Mouse (Mus musculus): Measurements from ENCODE around the gene Cbr1. TPM values are rescaled to one million over a fixed set of nuclear protein-coding genes. Genes with fewer than 3 reads are reported as not detected.
A peak's percentile ranks its signal among the peaks of the same experiment; 100 is the strongest.
"Not testable (repeated sequence)": the region's sequence is repeated elsewhere in the genome, so short reads cannot be mapped to it uniquely, and the experiment has no call there.

Gene Cbr1
- polyA plus RNA-seq, 1 experiment from 2014 or later: 55.1 TPM

GRCm38 (mm10) chr16:93599461-93599860, 6.2 kb upstream of the Cbr1 start:
- H3K36me3 ChIP-seq: peaks cover 5% of the 10 kb centered on the region; the same call in 1 of the 2 replicates
- H3K4me3 ChIP-seq: no peak overlapping the region
- H3K4me2 ChIP-seq: no peak overlapping the region
- H3K9me3 ChIP-seq (replicated peaks): no peaks in the 10 kb centered on the region
- peaks cover 5% of the 10 kb centered on the region for H3K4me1 ChIP-seq (replicated peaks)
- ATAC-seq (replicated peaks; ENCODE audit: insufficient number of reproducible peaks, insufficient read depth, low FRiP score, low read depth): no peak
- no peak overlapping the region for H3K27ac ChIP-seq
- H3K27me3 ChIP-seq: no peaks in the 10 kb centered on the region
- 86% methylated on average over 6 of the region's 6 CpGs for WGBS
- H3K9ac ChIP-seq: no peak overlapping the region

- Histone ChIP-seq H3K4me3 (peak within 1 kb of the TSS; percentile 63), H3K9me3 (replicated peaks) (no peaks in the 10 kb centered on the region), H3K27ac (peak within 1 kb of the TSS; percentile 89), H3K4me1 (replicated peaks) (peaks cover 17% of the 10 kb centered on the region), H3K36me3 (no peaks in the 10 kb centered on the region), H3K4me2 (peak within 1 kb of the TSS; percentile 92), H3K9ac (peak within 1 kb of the TSS; percentile 56), H3K27me3 (no peaks in the 10 kb centered on the region)
- 2% methylated on average over 55 of the region's 55 CpGs for WGBS
- ATAC-seq (replicated peaks; ENCODE audit: insufficient number of reproducible peaks, insufficient read depth, low FRiP score, low read depth): peak; percentile 89
Observed at GRCm38 (mm10) chr16:93603439-93604212, 2.0 kb upstream of the Cbr1 start, which contains the start of gene Setd4. Gene Setd4 (minus strand): TSS chr16:93604063.

GRCm38 (mm10) chr16:93604481-93604969, 1.1 kb upstream of the Cbr1 start:
- Histone ChIP-seq H3K4me2 (peak overlapping the region; percentile 92), H3K27ac (peak overlapping the region; percentile 89), H3K4me1 (replicated peaks) (peaks cover 17% of the 10 kb centered on the region), H3K27me3 (no peaks in the 10 kb centered on the region), H3K9ac (peak overlapping the region; percentile 56), H3K36me3 (no peaks in the 10 kb centered on the region), H3K4me3 (peak overlapping the region; percentile 63), H3K9me3 (replicated peaks) (no peaks in the 10 kb centered on the region)
- 4% methylated on average over 16 of the region's 16 CpGs for WGBS
- no peak for ATAC-seq (replicated peaks; ENCODE audit: insufficient number of reproducible peaks, insufficient read depth, low FRiP score, low read depth)

- Histone ChIP-seq H3K27me3 (no peaks in the 10 kb centered on the region), H3K36me3 (peaks cover 2% of the 10 kb centered on the region; the same call in 1 of the 2 replicates), H3K4me1 (replicated peaks) (peaks cover 17% of the 10 kb centered on the region), H3K4me3 (no peak overlapping the region), H3K9me3 (replicated peaks) (no peaks in the 10 kb centered on the region), H3K4me2 (no peak overlapping the region), H3K27ac (no peak overlapping the region), H3K9ac (no peak overlapping the region)
- 88% methylated on average over 7 of the region's 7 CpGs for WGBS
- ATAC-seq (replicated peaks; ENCODE audit: insufficient number of reproducible peaks, insufficient read depth, low FRiP score, low read depth): no peak
Observed at GRCm38 (mm10) chr16:93606146-93606545, 493 bp downstream of the Cbr1 start.

GRCm38 (mm10) chr16:93607669-93608101, 2.0 kb downstream of the Cbr1 start:
- Histone ChIP-seq H3K9ac (peak overlapping the region; percentile 82), H3K27ac (peak overlapping the region; percentile 76), H3K4me2 (peak overlapping the region; percentile 96), H3K27me3 (no peaks in the 10 kb centered on the region), H3K9me3 (replicated peaks) (no peaks in the 10 kb centered on the region), H3K4me1 (replicated peaks) (peaks cover 17% of the 10 kb centered on the region), H3K36me3 (peaks cover 7% of the 10 kb centered on the region; the same call in 1 of the 2 replicates), H3K4me3 (peak overlapping the region; percentile 74)
- peak; percentile 54; the same call in 1 of the 2 replicates for ATAC-seq (replicated peaks; ENCODE audit: insufficient number of reproducible peaks, insufficient read depth, low FRiP score, low read depth)
- WGBS: 0% methylated on average over 32 of the region's 32 CpGs

- Histone ChIP-seq H3K9me3 (replicated peaks) (no peaks in the 10 kb centered on the region), H3K9ac (no peak overlapping the region), H3K27me3 (no peaks in the 10 kb centered on the region), H3K36me3 (peaks cover 7% of the 10 kb centered on the region; the same call in 1 of the 2 replicates), H3K4me3 (peak overlapping the region; percentile 74), H3K27ac (no peak overlapping the region), H3K4me2 (peak overlapping the region; percentile 96), H3K4me1 (replicated peaks) (peaks cover 17% of the 10 kb centered on the region)
- WGBS: 70% methylated on average over 8 of the region's 8 CpGs
- no peak for ATAC-seq (replicated peaks; ENCODE audit: insufficient number of reproducible peaks, insufficient read depth, low FRiP score, low read depth)
Observed at GRCm38 (mm10) chr16:93608731-93609130, 3.1 kb downstream of the Cbr1 start.

- 94% methylated on average over 4 of the region's 4 CpGs for WGBS
- H3K36me3 ChIP-seq: peaks cover 7% of the 10 kb centered on the region; the same call in 1 of the 2 replicates
- H3K27me3 ChIP-seq: no peaks in the 10 kb centered on the region
- no peak overlapping the region for H3K4me2 ChIP-seq
- no peak overlapping the region for H3K4me3 ChIP-seq
- no peak overlapping the region for H3K9ac ChIP-seq
- no peak overlapping the region for H3K27ac ChIP-seq
- H3K4me1 ChIP-seq (replicated peaks): peaks cover 9% of the 10 kb centered on the region
- no peaks in the 10 kb centered on the region for H3K9me3 ChIP-seq (replicated peaks)
- no peak for ATAC-seq (replicated peaks; ENCODE audit: insufficient number of reproducible peaks, insufficient read depth, low FRiP score, low read depth)
Observed at GRCm38 (mm10) chr16:93609796-93610195, 4.1 kb downstream of the Cbr1 start.

GRCm38 (mm10) chr16:93610961-93611360, 5.3 kb downstream of the Cbr1 start:
- WGBS: 86% methylated on average over 4 of the region's 4 CpGs
- no peak for ATAC-seq (replicated peaks; ENCODE audit: insufficient number of reproducible peaks, insufficient read depth, low FRiP score, low read depth)
- Histone ChIP-seq H3K9ac (no peak overlapping the region), H3K36me3 (peaks cover 7% of the 10 kb centered on the region; the same call in 1 of the 2 replicates), H3K27ac (no peak overlapping the region), H3K9me3 (replicated peaks) (no peaks in the 10 kb centered on the region), H3K4me3 (no peak overlapping the region), H3K4me1 (replicated peaks) (peaks cover 7% of the 10 kb centered on the region), H3K27me3 (no peaks in the 10 kb centered on the region), H3K4me2 (no peak overlapping the region)

- Histone ChIP-seq H3K27ac (no peak overlapping the region), H3K9me3 (replicated peaks) (no peaks in the 10 kb centered on the region), H3K4me2 (no peak overlapping the region), H3K4me1 (replicated peaks) (no peaks in the 10 kb centered on the region), H3K4me3 (no peak overlapping the region), H3K9ac (no peak overlapping the region), H3K36me3 (peaks cover 7% of the 10 kb centered on the region; the same call in 1 of the 2 replicates), H3K27me3 (no peaks in the 10 kb centered on the region)
- WGBS: 36% methylated on average over 5 of the region's 5 CpGs
- no peak for ATAC-seq (replicated peaks; ENCODE audit: insufficient number of reproducible peaks, insufficient read depth, low FRiP score, low read depth)
Observed at GRCm38 (mm10) chr16:93615118-93615870, 9.6 kb downstream of the Cbr1 start.

- H3K4me1 ChIP-seq (replicated peaks); H3K9me3 ChIP-seq (replicated peaks); H3K4me3 ChIP-seq; H3K27ac ChIP-seq; H3K9ac ChIP-seq; ATAC-seq (replicated peaks; ENCODE audit: insufficient number of reproducible peaks, insufficient read depth, low FRiP score, low read depth); H3K36me3 ChIP-seq; H3K4me2 ChIP-seq: not testable (repeated sequence)
- peaks cover 10% of the 10 kb centered on the region; the same call in 1 of the 2 replicates for H3K27me3 ChIP-seq
- WGBS: 76% methylated on average over 4 of the region's 4 CpGs
Observed at GRCm38 (mm10) chr16:93623759-93624158, 18.1 kb downstream of the Cbr1 start.

- Histone ChIP-seq H3K9ac (no peak overlapping the region), H3K27me3 (peaks cover 10% of the 10 kb centered on the region; the same call in 1 of the 2 replicates), H3K4me3 (no peak overlapping the region), H3K4me1 (replicated peaks) (no peaks in the 10 kb centered on the region), H3K36me3 (no peaks in the 10 kb centered on the region), H3K27ac (no peak overlapping the region), H3K9me3 (replicated peaks) (no peaks in the 10 kb centered on the region), H3K4me2 (no peak overlapping the region)
- ATAC-seq (replicated peaks; ENCODE audit: insufficient number of reproducible peaks, insufficient read depth, low FRiP score, low read depth): no peak
- 77% methylated on average over 4 of the region's 4 CpGs for WGBS
Observed at GRCm38 (mm10) chr16:93624671-93625070, 19.0 kb downstream of the Cbr1 start.
